Mouse (Mus musculus): ENCODE results near the gene Olfr851.

GRCm38 (mm10) chr9:19478148-19478547 lies 14.9 kb upstream of the Olfr851 start, which contains the start of gene Olfr850:
- TF ChIP-seq CTCF (IDR thresholded peaks at IDR 0.05; ENCODE audit: extremely low read depth, insufficient read length, insufficient replicate concordance, low read depth, low read length) (no peak), POLR2A (IDR thresholded peaks at IDR 0.05; ENCODE audit: low read depth, low read length) (no peak)
